Mouse (Mus musculus): ENCODE data around the gene Nphp1. TPM values are rescaled to one million over a fixed set of nuclear protein-coding genes. Genes with fewer than 3 reads are reported as not detected.

Nphp1 gene
- total RNA-seq (2022) = 10 to 100 TPM; 16.8 to 35.0 (median 24.4) TPM

DNA sequence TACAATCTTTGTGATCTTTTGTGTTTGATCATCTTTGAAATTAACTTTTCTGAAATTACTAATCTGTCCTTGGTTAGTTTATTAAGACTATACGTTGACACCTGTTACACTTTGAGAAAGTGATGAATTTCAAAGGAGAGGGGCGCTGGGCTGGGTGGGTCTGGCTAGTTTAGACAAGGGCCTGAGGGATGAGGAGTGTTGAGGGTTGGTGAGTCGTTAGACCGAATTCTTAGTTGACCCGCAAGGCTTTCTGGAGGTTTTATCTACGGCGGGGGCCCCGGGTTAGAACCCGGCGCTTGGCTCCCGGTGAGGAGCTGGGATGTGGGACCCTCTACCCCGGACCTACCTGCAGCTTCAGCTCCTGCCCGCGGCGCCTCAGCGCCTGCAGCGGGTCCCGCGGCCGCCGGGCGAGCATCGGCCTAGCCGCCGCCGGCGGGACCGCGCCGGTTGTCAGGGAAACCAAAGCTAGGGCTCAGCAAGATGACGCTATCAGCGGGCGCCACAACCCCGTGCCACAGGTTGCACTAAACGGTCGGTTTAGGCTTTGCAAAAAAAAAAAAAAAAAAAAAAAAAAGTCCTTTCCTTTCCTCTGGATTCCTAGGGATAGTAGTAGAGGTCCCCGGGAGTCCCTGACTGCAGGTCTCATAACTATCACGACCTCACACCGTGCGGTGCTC is at the start of gene Nphp1:
Gene Nphp1, minus strand, starts transcription at position 458 of the 677 bp plus-strand sequence.
- peak; percentile 77 for DNase-seq

DNA sequence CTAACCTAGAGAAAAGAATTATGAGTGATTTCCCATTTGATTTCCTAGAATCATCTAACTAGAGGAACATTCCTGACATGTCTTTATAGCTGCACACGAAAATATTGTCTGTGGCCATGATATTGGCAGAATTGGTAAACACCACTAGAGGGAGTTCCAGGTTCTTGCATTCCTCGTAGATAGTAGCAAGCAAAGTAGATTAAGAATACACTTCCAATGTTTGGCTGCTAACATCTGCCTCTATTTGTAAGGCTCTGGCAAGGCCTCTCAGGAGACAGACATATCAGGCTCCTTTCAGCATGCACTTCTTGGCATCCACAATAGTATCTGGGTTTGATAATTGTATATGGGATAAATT is 44.1 kb upstream of the Nphp1 start:
- no peak for DNase-seq

DNA sequence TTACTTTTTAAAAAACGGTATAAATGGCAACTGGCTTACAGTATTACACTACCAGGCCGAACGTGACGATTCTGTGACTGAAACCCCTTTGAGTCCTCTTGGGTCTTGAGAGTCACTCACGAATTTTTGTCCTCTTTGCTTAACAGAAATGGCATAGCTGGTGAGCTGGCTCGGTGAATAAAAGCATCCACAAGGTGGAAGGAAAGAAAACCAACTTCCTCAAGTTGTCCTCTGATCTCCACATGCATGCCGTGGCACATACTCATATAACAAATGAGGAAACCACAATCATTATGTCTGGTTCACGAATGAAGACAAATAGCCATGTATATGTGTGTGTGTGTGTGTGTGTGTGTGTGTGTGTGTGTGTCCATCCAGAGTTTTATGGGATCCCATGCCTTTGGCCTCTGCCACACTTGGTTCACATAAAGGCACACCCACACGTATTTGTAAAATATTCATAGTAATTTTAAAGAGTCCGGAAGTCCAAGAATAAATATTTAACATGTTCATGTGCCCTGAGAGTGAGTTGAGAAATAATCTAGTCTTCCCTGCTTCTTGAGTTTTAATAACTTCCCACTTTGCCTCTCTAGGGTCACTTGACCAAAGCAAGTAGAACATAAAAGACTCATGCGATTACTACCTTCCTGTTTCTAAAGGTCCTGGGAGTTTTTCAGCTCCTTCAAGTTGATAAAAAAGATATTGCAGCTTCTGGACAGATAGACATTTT is 43.6 kb upstream of the Nphp1 start:
- no peak for DNase-seq

DNA sequence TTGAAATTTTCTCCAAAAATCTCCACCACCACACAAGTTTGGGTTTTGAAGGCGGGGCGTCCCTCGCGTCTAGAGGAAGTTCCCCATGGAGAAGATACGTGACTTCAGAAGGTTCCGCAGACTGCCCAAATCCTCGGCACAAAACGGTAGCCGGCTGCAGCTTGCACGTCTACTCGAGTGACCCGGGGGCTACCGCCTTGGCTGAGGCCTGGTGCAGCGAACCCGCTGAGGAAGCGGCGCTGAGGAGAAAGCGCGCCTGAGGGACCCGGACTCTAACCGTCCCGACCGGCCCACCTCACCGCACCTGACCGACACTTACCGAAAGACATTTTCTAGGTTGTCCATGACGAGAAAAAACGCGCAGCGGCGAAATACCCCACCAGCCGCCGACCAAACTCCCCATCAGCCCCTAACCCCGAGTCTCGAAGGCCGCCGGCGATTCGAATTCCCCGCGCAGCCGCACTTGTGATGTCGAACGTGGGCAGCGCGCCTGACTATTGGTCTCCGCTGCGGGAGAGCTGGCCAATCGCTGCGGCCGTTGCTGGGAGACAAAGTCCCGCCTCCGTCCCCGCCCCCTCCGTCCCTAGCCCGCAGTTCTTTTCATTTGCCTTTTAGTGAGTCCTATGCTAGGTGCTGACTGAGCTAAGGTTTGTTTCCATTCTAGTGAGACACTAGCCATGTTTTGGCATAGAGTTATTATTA is 42.9 kb upstream of the Nphp1 start, which contains the start of gene Bub1:
Gene Bub1, minus strand, starts transcription at position 465 of the 702 bp plus-strand sequence.
- peak; percentile 88 for DNase-seq

DNA sequence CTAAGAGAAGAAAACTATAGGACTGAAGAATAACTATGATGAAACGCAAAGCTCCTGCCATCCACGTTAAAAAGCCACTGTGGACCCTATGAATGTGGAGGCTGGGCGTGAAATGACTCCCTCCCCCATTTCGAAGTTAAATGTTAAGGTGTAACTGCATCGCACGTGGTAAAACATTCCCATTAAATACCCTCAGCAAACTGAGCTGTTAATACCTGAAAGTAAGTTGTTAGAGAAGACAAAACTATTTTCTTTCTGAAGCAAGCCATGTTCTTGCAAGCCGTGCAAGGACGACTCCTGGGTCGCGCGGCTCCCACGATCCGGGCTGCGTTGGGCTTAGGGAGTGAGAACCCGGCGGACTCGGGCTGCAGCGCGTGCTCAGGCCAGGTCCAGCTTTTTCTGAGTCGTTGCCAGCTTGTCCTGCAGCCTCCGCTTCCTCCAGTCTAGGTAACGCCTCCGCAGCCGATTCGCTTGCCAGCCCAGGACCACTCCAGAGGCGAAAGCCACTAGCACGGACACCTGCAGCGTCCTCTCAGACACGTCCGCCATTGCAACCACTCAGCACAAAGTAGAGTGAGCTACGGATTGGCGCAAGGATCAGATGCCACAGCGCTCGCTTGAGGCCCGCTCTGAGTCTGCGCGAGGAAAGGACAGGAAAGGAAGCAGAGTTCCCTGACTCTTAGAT is 3.4 kb upstream of the Nphp1 start, which contains the start of gene Mtln:
Gene Mtln, minus strand, starts transcription at position 570 of the 685 bp plus-strand sequence.
- peak; percentile 88 for DNase-seq

DNA sequence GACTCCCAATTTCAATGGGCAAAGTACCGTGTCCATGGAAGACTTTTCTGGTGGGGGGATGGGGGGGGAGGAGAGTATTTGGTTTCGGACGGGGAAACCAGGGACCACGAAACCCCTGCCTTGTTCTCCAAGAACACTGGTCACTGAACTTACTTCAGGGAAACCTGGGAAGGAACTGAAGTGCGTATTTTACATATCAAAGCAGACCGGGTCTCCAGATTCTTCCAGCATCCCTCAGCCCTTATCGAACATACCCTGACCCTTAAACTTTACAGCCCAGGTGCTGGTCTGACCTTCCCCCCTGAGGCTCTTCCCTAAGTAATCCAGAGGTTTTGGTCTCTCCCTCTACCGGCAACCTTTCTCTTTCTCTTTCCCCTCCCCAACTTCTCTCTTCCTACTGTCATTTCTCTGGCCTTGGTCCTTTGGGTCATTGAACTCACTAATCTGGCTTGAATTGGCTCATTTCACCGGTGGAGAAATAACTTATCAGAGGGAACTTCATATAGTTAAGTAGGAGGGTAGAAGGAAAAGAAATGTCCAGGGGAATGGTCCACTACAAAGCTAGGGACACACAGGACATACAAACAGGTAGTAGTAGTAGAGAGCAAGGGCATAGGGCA is 1.1 kb upstream of the Nphp1 start:
- DNase-seq = no peak

DNA sequence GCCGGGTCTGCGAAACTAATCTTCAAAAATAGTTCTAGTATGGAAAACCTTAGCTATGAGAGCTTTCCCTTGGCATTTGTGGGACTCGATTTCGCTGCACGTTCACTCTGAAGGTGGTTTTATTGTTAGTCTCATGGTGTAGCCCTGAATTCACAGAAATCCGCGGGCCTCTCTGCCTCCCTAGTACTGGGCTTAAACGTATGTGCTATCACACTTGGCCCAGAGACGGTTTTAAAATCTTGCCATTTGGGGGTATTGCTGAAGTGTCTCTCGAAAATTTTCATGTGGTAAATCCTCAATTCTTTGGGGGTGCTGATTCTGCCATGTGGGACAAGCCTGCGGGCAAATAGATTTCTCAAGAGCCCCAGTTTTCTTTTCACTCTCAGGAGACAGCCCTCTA is 441 bp upstream of the Nphp1 start:
- no peak for DNase-seq

DNA sequence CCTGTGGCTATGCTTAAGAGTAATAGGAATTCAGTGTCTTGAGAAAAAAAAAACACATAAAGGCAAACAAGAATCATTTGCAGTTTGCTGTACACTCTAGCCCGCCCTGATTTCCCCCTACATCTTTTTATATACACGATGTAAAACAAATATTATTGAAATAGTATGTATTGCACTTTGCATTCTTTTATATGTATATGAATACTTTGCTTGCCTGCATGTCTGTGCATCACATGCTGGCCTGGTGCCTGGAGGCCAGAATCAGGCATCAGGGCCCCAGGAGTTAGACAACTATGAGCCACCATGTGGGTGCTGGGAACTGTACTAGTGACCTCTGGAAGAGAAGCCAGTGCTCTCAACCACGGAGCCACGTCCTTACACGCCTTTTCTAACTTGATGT is 1.5 kb downstream of the Nphp1 start:
- DNase-seq = no peak

DNA sequence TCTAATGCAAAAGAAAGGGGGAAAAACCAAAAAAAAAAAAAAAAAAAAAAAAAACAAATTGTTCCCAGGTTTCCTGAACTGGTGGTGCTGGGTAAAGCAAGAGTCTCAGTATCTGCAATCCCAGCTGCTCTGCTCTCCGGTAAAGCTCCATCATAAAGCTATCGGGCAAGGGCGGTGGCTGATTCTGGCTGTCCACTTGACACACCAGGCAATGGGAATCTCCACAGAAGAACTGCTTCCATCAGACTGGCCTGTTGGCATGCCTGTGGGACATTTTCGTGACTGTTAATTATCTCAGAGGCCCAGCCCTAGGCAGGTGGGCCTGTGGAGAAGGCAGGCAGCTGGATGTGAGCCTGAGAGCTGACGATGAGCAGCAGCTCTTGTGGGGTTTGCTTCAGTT is 10.2 kb downstream of the Nphp1 start:
- no peak for DNase-seq

DNA sequence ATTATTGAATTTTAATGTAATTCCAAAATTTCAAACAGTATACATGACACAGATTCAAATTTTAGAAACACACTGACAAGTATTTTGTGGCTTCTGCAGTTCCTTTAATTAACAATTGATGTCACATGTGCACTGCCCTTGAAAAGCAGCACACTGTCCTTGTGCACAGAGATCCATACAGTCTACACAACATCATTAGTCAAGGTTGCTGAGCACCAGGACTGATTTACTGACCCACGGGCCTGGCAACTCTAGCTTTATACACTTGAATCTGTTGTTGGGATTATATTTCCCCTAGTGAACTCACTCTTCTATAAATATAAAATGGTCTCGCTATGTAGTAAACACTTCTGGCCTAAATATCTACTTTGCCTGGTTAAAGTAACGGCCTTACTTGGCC is 13.7 kb downstream of the Nphp1 start:
- DNase-seq = no peak

DNA sequence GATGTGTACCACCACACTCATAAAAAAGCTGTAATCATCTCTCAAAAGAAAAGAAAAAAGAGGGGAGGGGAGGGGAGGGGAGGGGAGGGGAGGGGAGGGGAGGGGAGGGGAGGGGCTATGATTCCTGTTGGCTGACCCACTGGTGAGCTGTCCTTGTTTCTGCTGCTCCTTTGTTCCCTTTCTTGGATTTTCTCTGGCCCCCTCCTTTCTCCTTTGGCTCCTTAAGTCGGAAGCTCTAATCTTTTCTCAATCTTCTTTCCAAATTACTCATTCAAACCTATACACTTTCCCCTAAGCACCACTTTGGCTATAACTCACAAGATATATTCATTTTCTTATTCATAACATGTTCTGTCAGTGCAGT is 14.1 kb downstream of the Nphp1 start:
- no peak for DNase-seq

DNA sequence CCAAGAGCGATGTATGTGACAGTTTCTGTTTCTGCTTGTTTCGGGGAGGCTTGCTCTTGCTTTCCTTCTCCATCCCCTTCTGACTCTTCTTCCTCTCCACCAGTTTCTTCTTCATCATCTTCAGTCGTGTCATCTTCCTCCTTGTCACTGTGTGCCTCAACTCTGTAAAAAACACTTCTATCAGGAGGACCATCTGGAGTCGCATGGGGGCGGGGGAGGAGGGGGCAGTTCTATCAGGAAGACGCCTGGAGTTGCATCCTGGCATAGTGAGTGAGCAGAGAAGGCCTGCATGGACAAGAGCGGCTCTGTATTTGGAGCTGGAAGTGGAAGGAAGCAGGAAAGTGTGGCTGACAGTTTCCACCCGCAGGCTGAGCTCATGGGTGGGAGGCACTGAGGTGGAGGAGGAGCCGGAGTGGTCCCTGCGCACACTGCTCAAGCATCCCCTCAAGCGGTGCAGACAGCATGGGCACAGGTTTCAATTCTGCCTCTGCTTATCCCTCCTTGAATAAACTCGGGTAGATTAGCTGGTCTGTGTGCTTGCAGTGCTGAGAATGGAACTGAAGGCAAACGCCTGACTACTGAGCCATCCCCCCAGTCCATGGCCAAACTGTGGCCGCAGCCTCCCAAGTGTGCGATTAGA is 14.6 kb downstream of the Nphp1 start:
- no peak for DNase-seq

DNA sequence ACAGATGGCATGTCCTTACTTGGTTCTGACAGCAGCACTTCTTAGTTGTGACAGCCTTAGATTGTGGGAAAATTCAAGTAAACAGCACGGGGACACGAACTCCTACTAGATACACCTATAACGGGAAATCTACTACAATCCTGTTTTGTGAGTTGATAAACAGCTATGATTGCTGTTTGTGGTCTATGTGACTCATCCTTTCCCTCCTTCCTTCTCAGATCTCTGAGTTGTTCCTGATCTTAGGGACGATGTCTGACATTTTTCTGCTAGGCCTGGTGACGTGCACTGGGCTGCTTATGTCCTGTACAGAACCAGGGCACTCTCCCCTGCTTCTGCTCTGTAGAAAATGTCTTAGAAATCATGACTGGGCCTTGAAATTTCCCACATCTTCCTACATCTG is 27.1 kb downstream of the Nphp1 start:
- no peak for DNase-seq

DNA sequence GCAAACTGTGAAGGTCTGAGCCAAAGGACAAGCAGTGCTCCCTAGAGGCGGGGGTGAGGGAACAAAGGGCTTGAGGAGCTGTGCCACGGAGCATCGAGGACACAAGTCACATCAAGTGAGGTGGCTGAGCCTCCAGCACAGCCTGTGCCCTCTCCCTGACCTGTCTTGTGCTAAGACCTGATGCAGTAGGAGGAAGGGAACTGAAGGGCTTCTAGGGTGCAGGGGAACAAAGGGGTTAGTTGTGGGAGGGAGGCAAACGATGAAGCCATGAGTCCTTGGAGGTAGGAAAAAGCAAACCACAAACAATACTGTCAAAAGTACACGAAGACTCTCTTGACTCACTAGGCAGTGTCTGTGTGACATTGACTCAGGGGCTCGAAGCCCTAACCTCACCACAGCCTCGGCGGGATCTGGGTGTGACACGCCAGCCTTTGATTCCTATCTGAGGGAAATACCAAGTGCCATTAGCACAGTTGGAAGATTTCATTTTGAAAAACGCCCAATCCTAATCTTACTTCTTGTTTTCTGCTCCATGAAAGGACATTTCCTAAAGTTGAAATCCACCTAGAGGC is 28.2 kb downstream of the Nphp1 start:
- DNase-seq = peak; percentile 9

DNA sequence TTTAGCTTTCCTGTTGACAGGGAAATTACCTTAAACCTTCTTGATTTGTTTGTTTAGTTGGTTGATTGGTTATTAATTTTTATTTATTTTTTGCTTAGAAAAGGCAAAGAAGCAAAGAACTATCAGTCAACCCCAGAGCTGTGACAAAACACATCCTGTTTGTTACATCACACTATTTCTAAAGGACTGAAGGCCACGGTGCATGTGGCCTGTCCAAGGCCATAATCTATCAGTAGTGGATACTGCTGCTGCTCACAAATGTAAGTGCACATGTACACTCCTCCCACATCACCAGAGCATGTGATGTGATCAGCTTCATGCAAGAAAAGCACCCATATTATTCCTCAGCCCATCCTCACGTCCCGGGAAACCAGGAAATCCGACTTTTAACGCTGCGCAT is 28.7 kb downstream of the Nphp1 start:
- peak; percentile 37 for DNase-seq

DNA sequence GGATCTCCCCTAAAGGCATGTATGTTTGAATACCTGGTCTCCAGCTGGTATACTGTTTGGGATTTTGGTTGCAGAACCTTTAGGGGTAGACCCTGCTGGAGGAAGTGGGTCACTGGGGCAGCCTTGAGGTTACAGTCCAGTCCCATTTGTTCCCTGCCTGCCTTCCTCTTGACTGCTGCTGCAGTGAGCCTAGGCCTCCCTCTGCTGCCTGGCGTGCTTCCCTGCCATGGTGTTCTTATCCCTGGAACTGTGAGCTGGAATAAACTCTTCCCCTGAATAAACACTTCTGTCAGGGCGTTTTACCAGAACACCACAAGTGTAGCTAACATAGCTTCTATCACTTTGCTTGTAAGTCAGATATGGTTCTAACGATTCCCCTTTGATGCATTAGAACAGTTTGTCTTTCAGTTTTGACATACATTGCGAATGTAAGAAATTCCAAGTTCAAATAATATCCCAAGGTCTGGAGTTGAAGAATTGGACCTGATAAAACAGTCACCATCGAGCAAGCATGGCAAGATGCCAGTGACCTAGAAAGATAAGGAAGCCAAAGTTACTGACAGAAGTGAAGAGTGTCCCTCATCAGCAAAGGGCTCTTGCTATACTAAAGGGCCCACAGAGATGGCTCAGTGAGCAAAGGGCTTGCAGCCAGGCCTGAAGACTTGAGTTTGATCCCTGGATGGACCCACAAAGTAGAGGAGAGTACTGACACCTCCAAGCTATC is 29.4 kb downstream of the Nphp1 start:
- peak; percentile 72 for DNase-seq

DNA sequence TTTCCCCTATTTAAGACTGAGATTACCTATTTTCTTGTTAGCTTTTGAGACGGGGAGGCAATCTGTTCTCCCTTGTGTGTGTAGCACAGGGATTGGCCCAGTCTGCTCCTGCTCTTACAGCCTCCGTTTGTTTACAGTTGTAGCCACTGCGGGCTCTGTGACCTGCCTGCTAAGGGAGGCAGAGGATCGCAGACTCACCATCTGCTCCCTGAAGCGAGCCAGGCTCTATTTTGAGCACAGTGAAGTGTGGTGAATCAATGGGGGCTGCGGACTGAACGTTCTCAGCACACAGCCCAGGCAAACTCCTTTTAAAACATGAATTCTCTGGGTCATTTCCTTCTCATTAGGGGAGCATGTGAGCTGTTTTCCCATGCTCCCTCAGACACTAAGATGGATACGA is 31.5 kb downstream of the Nphp1 start:
- DNase-seq = no peak

DNA sequence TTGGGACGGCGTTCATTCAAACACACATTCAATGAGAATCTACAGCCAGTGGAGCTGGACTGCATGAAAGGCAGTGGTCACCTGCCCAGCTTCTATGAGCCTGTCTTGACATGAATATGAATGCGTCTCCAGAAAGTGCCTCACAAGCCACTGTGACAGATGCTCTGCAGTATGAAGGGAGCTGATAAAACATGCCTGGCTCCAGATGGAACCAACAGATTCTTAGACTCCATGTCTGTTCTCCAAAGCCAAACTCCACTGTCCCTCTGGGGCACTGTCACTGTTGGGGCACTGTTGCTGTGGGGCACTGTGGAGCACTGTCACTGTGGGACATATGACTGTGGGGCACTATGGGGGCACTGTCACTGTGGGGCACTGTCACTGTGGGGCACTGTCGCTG is 34.6 kb downstream of the Nphp1 start:
- DNase-seq = no peak

DNA sequence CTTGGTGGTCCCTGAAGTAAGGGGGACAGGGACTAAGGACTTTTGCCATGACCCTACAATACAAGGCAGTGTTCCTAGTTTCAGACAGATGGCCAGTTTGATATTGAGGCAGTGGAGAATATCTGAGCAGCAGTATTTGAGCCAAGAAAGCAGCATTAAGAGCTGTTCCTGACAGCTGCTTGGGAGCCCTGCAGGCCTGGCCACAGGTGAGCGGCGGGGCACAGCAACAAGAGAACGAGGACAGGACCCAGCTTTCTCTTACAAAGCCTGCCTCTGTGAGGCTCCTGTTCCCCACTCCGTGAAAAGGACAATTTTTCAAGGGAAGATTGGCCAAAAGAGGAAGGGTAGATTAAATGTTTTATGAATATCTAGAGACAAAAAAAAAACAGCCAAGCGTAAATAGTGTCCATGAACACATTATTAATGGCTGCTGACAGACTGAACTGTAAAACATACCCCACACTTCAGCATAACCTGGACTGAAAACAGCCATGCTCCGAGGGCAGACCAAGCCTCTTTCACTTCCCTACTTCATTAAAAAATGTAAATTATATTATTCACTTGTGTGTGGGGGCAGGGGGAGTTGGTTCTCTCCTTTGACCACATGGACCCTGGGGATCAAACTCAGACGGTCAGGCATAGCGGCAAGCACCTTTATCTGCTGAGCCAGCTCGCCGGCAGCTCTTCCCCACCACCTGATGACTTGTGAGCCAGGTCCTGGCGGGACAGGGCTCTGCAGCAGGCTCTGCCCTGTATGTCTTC is 36.7 kb downstream of the Nphp1 start:
- no peak for DNase-seq

DNA sequence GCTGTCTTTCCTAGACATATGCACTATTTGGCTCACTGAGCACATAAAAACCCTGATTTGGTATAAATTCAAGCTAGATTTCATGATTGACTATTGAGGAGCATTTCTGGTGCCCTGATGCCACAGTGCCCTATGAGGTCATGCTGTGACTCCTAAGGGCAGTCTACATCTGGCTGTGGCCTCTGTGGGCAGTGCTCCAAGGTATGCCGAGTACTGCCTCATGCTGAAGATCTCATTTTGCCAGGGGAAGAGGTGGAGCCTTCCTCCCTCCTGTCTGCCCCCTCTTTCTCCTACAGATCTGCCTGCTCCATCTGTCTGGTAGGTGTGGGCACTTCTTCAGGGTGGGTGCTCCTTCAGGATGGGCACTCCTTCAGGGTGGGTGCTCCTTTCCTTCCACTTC is 39.3 kb downstream of the Nphp1 start:
- no peak for DNase-seq
